Mouse (Mus musculus) stomach, embryonic 14.5 days (tissue): ENCODE data around the gene Gm10642. TPM values are rescaled to one million over a fixed set of nuclear protein-coding genes. Genes with fewer than 3 reads are reported as not detected.

Experiments
- ATAC-seq: fragments of 200-750 bp; cut with Nextera tagmentation; 2 replicates; pipeline ENCODE4 v1.8.0; 2017; ENCODE audit warnings: low read depth, moderate TSS enrichment; ENCODE audit not compliant: insufficient number of reproducible peaks, insufficient read depth, low FRiP score
- H3K27ac ChIP-seq: fragments of 300-500 bp; sonication (generic); 2 replicates; pipeline ENCODE4 v1.5.1; 2014; ENCODE audit warnings: mild to moderate bottlenecking, low read length, moderate library complexity, mixed read lengths
- H3K27me3 ChIP-seq: fragments of 300-500 bp; sonication (generic); 2 replicates; pipeline ENCODE4 v1.6.1; 2014; ENCODE audit warnings: low read length, control low read depth, mixed read lengths; ENCODE audit not compliant: control insufficient read depth, insufficient read depth
- H3K36me3 ChIP-seq: fragments of 300-500 bp; sonication (generic); 2 replicates; pipeline ENCODE4 v1.6.1; 2014; ENCODE audit warnings: mild to moderate bottlenecking, control low read depth, low read length, moderate library complexity, mixed read lengths; ENCODE audit not compliant: control insufficient read depth, insufficient read depth
- H3K4me1 ChIP-seq: fragments of 300-500 bp; sonication (generic); 2 replicates; pipeline ENCODE4 v1.6.1; 2014; ENCODE audit warnings: low read length, control low read depth, mixed read lengths; ENCODE audit not compliant: control insufficient read depth, insufficient read depth
- H3K4me2 ChIP-seq: fragments of 300-500 bp; sonication (generic); replicated peaks from 2 replicates; pipeline ENCODE4 v1.6.1; 2014; ENCODE audit warnings: low read depth, low read length, control low read depth
- H3K4me3 ChIP-seq: fragments of 300-500 bp; sonication (generic); 2 replicates; pipeline ENCODE4 v1.5.1; 2014; ENCODE audit warnings: low read depth, low read length, control low read depth
- H3K9ac ChIP-seq: fragments of 300-500 bp; sonication (generic); replicated peaks from 2 replicates; pipeline ENCODE4 v1.6.1; 2014; ENCODE audit warnings: low read depth, mild to moderate bottlenecking, control low read depth, low read length, moderate library complexity, mixed read lengths
- H3K9me3 ChIP-seq: fragments of 300-500 bp; sonication (generic); 2 replicates; pipeline ENCODE4 v1.6.1; 2016; ENCODE audit warnings: low read depth, low read length, control low read depth; ENCODE audit not compliant: control insufficient read depth
- WGBS: fragments of 180-500 bp; shearing (Covaris S2); extraction: QIAGEN DNeasy Blood & Tissue Kit; methylation state at CpG from one replicate; pipeline ENCODE4 v1.1.7; 2014; 5-methylcytosine and 5-hydroxymethylcytosine counted together
- polyA plus RNA-seq: library from polyadenylated mRNA; unstranded; fragments of >200 nt; fragmentation: Nextera tagmentation; extraction: Ambion mirVana; gene quantifications from 2 replicates; pipeline ENCODE4 v1.2.1, GENCODE M21; 2014

Gene Gm10642
- polyA plus RNA-seq, 1 experiment from 2014 or later = 0.26 TPM

GRCm38 (mm10) chr9:70668048-70668447 lies 12.0 kb downstream of the Gm10642 start:
- ATAC-seq = no peak
- H3K4me2 ChIP-seq = no peak overlapping the region
- no peaks in the 10 kb centered on the region for H3K9me3 ChIP-seq
- no peaks in the 10 kb centered on the region for H3K27me3 ChIP-seq
- H3K36me3 ChIP-seq = no peaks in the 10 kb centered on the region
- no peak overlapping the region for H3K4me3 ChIP-seq
- H3K9ac ChIP-seq = no peak overlapping the region
- H3K4me1 ChIP-seq = no peaks in the 10 kb centered on the region
- H3K27ac ChIP-seq = no peak overlapping the region

GRCm38 (mm10) chr9:70669197-70669596 lies 13.1 kb downstream of the Gm10642 start:
- H3K4me2 ChIP-seq = no peak overlapping the region
- ATAC-seq = peak; percentile 67; the same call in 1 of the 2 replicates
- no peak overlapping the region for H3K9ac ChIP-seq
- no peaks in the 10 kb centered on the region for H3K36me3 ChIP-seq
- H3K27me3 ChIP-seq = no peaks in the 10 kb centered on the region
- no peak overlapping the region for H3K27ac ChIP-seq
- WGBS = 48% methylated on average over 2 of the region's 2 CpGs
- no peaks in the 10 kb centered on the region for H3K9me3 ChIP-seq
- H3K4me3 ChIP-seq = no peak overlapping the region
- no peaks in the 10 kb centered on the region for H3K4me1 ChIP-seq

GRCm38 (mm10) chr9:70670381-70670780 lies 14.3 kb downstream of the Gm10642 start:
- no peak overlapping the region for H3K9ac ChIP-seq
- no peak overlapping the region for H3K27ac ChIP-seq
- H3K36me3 ChIP-seq = no peaks in the 10 kb centered on the region
- no peaks in the 10 kb centered on the region for H3K27me3 ChIP-seq
- no peaks in the 10 kb centered on the region for H3K4me1 ChIP-seq
- no peak overlapping the region for H3K4me2 ChIP-seq
- no peak overlapping the region for H3K4me3 ChIP-seq
- peak; percentile 18; the same call in 1 of the 2 replicates for ATAC-seq
- H3K9me3 ChIP-seq = no peaks in the 10 kb centered on the region
- 84% methylated on average over 6 of the region's 6 CpGs for WGBS

GRCm38 (mm10) chr9:70671278-70671677 lies 15.2 kb downstream of the Gm10642 start:
- ATAC-seq = no peak
- 65% methylated on average over 6 of the region's 6 CpGs for WGBS

GRCm38 (mm10) chr9:70671772-70672579 lies 15.9 kb downstream of the Gm10642 start:
- Histone ChIP-seq H3K36me3 (no peaks in the 10 kb centered on the region), H3K27ac (peak overlapping the region; percentile 18), H3K4me3 (no peak overlapping the region), H3K9me3 (no peaks in the 10 kb centered on the region), H3K9ac (no peak overlapping the region), H3K4me2 (no peak overlapping the region), H3K4me1 (no peaks in the 10 kb centered on the region), H3K27me3 (no peaks in the 10 kb centered on the region)
- ATAC-seq = no peak
- WGBS = 43% methylated on average over 10 of the region's 10 CpGs

More at GRCm38 (mm10) chr9:70671278-70671677, 15.2 kb downstream of the Gm10642 start:
- H3K9ac ChIP-seq = no peak overlapping the region
- H3K9me3 ChIP-seq = no peaks in the 10 kb centered on the region
- no peak overlapping the region for H3K4me3 ChIP-seq
- H3K36me3 ChIP-seq = no peaks in the 10 kb centered on the region
- H3K27me3 ChIP-seq = no peaks in the 10 kb centered on the region
- H3K27ac ChIP-seq = no peak overlapping the region
- H3K4me2 ChIP-seq = no peak overlapping the region
- H3K4me1 ChIP-seq = no peaks in the 10 kb centered on the region

- H3K4me1 ChIP-seq = no peaks in the 10 kb centered on the region
- H3K36me3 ChIP-seq = no peaks in the 10 kb centered on the region
- H3K9me3 ChIP-seq = no peaks in the 10 kb centered on the region
- WGBS = 79% methylated on average over 4 of the region's 4 CpGs
- no peaks in the 10 kb centered on the region for H3K27me3 ChIP-seq
- no peak for ATAC-seq
- no peak overlapping the region for H3K9ac ChIP-seq
- no peak overlapping the region for H3K4me2 ChIP-seq
- H3K4me3 ChIP-seq = no peak overlapping the region
- H3K27ac ChIP-seq = no peak overlapping the region
Measured at GRCm38 (mm10) chr9:70673656-70674055, 17.6 kb downstream of the Gm10642 start.

GRCm38 (mm10) chr9:70675117-70675516 lies 19.1 kb downstream of the Gm10642 start:
- Histone ChIP-seq H3K9ac (no peak overlapping the region), H3K27ac (no peak overlapping the region), H3K4me2 (no peak overlapping the region), H3K36me3 (no peaks in the 10 kb centered on the region), H3K4me1 (no peaks in the 10 kb centered on the region), H3K9me3 (no peaks in the 10 kb centered on the region), H3K27me3 (no peaks in the 10 kb centered on the region), H3K4me3 (no peak overlapping the region)
- WGBS = 76% methylated on average over 4 of the region's 4 CpGs
- no peak for ATAC-seq

- no peaks in the 10 kb centered on the region for H3K36me3 ChIP-seq
- H3K27me3 ChIP-seq = no peaks in the 10 kb centered on the region
- H3K27ac ChIP-seq = no peak overlapping the region
- no peaks in the 10 kb centered on the region for H3K9me3 ChIP-seq
- no peak overlapping the region for H3K4me2 ChIP-seq
- no peak overlapping the region for H3K4me3 ChIP-seq
- no peak for ATAC-seq
- peaks cover 6% of the 10 kb centered on the region; the same call in 1 of the 2 replicates for H3K4me1 ChIP-seq
- no peak overlapping the region for H3K9ac ChIP-seq
- 87% methylated on average over 5 of the region's 5 CpGs for WGBS
Measured at GRCm38 (mm10) chr9:70675961-70676360, 19.9 kb downstream of the Gm10642 start.
